Mouse (Mus musculus) midbrain, postnatal 0 days (tissue): ENCODE measurements around the gene Tmod1. TPM values are rescaled to one million over a fixed set of nuclear protein-coding genes. Genes with fewer than 3 reads are reported as not detected.

Source experiments
- ATAC-seq: fragments of 200-750 bp; cut with Nextera tagmentation; 2 replicates; pipeline ENCODE4 v1.8.0; 2017; ENCODE audit warnings: moderate number of reproducible peaks, mild to moderate bottlenecking, moderate TSS enrichment, moderate library complexity; ENCODE audit not compliant: low FRiP score
- DNase-seq: peaks from one replicate; pipeline ENCODE4 v3.0.0-alpha.2; 2015; ENCODE audit warnings: low spot score
- H3K27ac ChIP-seq: fragments of 300-500 bp; sonication (generic); 2 replicates; pipeline ENCODE4 v1.5.1; 2014; ENCODE audit warnings: low read depth, mild to moderate bottlenecking, low read length, mixed read lengths
- H3K27me3 ChIP-seq: fragments of 300-500 bp; sonication (generic); 2 replicates; pipeline ENCODE4 v1.6.1; 2014; ENCODE audit warnings: low read length, control low read depth, mixed read lengths; ENCODE audit not compliant: insufficient read depth
- H3K36me3 ChIP-seq: fragments of 300-500 bp; sonication (generic); 2 replicates; pipeline ENCODE4 v1.6.1; 2014; ENCODE audit warnings: low read length, control low read depth, mixed read lengths; ENCODE audit not compliant: insufficient read depth
- H3K4me1 ChIP-seq: fragments of 300-500 bp; sonication (generic); 2 replicates; pipeline ENCODE4 v1.6.1; 2014; ENCODE audit warnings: mild to moderate bottlenecking, control low read depth, antibody characterized with exemption, low read length, mixed read lengths; ENCODE audit not compliant: insufficient read depth
- H3K4me2 ChIP-seq: fragments of 300-500 bp; sonication (generic); 2 replicates; pipeline ENCODE4 v1.6.1; 2014; ENCODE audit warnings: low read depth, mild to moderate bottlenecking, low read length, mixed read lengths; ENCODE audit not compliant: poor library complexity, severe bottlenecking
- H3K4me3 ChIP-seq: fragments of 300-500 bp; sonication (generic); 2 replicates; pipeline ENCODE4 v1.5.1; 2014; ENCODE audit warnings: low read depth, mild to moderate bottlenecking, low read length, moderate library complexity
- H3K9ac ChIP-seq: fragments of 300-500 bp; sonication (generic); replicated peaks from 2 replicates; pipeline ENCODE4 v1.6.1; 2014; ENCODE audit warnings: mild to moderate bottlenecking, low read length, moderate library complexity, mixed read lengths; ENCODE audit not compliant: poor library complexity, severe bottlenecking
- H3K9me3 ChIP-seq: fragments of 300-500 bp; sonication (generic); 2 replicates; pipeline ENCODE4 v1.6.1; 2016; ENCODE audit warnings: low read length, control low read depth
- CTCF ChIP-seq: IDR thresholded peaks from 2 replicates; pipeline ENCODE4 v1.5.1; 2016; ENCODE audit warnings: antibody characterized with exemption, mild to moderate bottlenecking
- WGBS: fragments of 180-500 bp; shearing (Covaris S2); extraction: QIAGEN DNeasy Blood & Tissue Kit; methylation state at CpG from one replicate; pipeline ENCODE4 v1.1.7; 2014; 5-methylcytosine and 5-hydroxymethylcytosine counted together
- polyA plus RNA-seq: library from polyadenylated mRNA; unstranded; fragments of >200 nt; fragmentation: Nextera tagmentation; extraction: Ambion mirVana; gene quantifications from 2 replicates; pipeline ENCODE4 v1.2.1, GENCODE M21; 2015
- total RNA-seq: library from RNA; depleted of rRNA; stranded (reverse); fragments of >200 nt; gene quantifications from 2 replicates; pipeline ENCODE4 v1.2.3, GENCODE M21; 2014

Tmod1 gene
- total and polyA plus RNA-seq, 2 experiments from 2014 or later: 0.55 to 0.75 TPM

DNA sequence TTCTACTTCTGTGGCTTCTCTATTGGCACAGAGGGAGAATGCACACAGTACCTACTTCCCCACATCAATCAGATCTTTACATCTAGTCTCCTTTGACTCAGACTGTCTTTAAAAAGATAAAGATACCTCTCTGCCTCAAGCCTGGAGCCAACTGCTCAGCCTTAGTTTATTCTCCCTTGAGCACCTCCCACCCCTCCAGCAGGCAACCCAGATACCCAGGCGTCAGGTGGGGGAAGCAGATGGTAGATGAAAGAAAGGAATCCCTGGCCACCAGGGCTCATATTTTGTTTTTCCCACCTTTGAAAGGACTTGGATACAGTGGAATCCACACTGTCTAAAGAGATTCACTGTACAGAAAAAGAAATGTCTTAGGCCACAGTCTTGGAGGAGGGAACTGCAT lies 29.8 kb downstream of the Tmod1 start:
- TF ChIP-seq CTCF: no peak
- Histone ChIP-seq H3K36me3 (no peaks in the 10 kb centered on the region), H3K27me3 (no peaks in the 10 kb centered on the region), H3K4me1 (no peaks in the 10 kb centered on the region; the same call in 1 of the 2 replicates), H3K4me2 (no peak overlapping the region), H3K27ac (no peak overlapping the region), H3K4me3 (no peak overlapping the region), H3K9me3 (no peaks in the 10 kb centered on the region), H3K9ac (no peak overlapping the region)
- WGBS: 53% methylated on average over 1 of the region's 1 CpGs
- no peak for ATAC-seq
- no peak for DNase-seq

DNA sequence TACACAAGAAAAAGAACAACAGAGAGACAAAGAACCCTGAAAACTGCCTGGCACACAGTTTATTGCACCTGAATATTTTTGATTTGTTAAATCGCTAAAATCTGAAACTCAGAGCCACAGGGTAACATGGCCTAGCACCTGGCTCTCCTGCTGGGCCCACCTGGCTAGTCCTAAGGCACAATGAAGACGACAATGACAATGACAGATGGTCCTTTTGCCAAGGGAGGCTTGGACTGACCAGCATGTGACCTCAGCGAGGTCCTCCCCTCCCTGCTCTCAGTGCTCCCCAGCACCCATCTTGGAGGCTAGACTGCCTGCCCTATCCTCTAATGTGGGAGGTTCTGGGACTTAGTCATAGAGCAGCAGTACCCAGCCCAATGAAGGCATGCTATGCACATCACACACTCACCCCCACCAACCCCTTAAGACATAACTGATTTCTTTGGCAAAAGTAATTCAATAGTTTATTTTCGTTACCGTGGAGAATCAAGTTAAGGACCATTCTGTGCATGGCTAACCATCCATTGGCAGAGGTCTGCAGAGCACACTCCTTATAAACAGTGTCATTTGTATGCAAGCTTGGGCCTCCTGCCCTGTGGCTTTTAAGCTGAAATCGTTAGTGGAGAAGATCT lies 31.2 kb downstream of the Tmod1 start:
- no peak for TF ChIP-seq CTCF
- Histone ChIP-seq H3K27ac (no peak overlapping the region), H3K4me3 (no peak overlapping the region), H3K4me1 (no peaks in the 10 kb centered on the region; the same call in 1 of the 2 replicates), H3K9ac (no peak overlapping the region), H3K9me3 (no peaks in the 10 kb centered on the region), H3K27me3 (no peaks in the 10 kb centered on the region), H3K36me3 (no peaks in the 10 kb centered on the region), H3K4me2 (no peak overlapping the region)
- DNase-seq (no peak), ATAC-seq (no peak)
- 51% methylated on average over 6 of the region's 6 CpGs for WGBS

GRCm38 (mm10) chr4:46072631-46073030 lies 33.9 kb downstream of the Tmod1 start:
- Histone ChIP-seq H3K4me1 (no peaks in the 10 kb centered on the region), H3K9me3 (no peaks in the 10 kb centered on the region), H3K4me2 (no peak overlapping the region), H3K9ac (no peak overlapping the region), H3K36me3 (no peaks in the 10 kb centered on the region), H3K27me3 (no peaks in the 10 kb centered on the region), H3K27ac (no peak overlapping the region), H3K4me3 (no peak overlapping the region)
- no peak for TF ChIP-seq CTCF
- 89% methylated on average over 6 of the region's 6 CpGs for WGBS
- DNase-seq (no peak), ATAC-seq (no peak)

DNA sequence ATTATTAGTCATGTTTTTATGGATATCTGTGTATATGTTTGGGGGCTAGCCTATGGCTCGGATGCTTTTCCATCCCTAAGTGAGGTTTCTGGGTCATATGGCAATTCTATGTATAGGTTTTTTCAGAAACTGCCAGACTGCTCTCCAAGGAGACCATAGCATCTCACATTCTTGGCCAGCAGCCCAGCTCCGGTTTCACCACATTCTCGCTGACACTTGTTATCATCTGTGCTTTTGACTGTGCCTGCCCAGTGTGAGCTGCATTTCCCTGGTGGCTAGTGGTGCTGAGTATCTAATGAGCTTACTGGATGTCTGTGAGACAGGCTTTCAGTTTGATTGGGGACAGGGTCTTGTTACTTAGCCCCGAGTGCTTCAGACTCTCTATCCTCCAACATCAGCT lies 35.0 kb downstream of the Tmod1 start:
- H3K4me1 ChIP-seq: no peaks in the 10 kb centered on the region
- H3K9ac ChIP-seq: no peak overlapping the region
- H3K4me2 ChIP-seq: no peak overlapping the region
- no peak for TF ChIP-seq CTCF
- H3K4me3 ChIP-seq: no peak overlapping the region
- H3K9me3 ChIP-seq: no peaks in the 10 kb centered on the region
- DNase-seq (no peak), ATAC-seq (no peak)
- H3K27ac ChIP-seq: no peak overlapping the region
- H3K27me3 ChIP-seq: no peaks in the 10 kb centered on the region
- 61% methylated on average over 4 of the region's 4 CpGs for WGBS
- no peaks in the 10 kb centered on the region for H3K36me3 ChIP-seq

DNA sequence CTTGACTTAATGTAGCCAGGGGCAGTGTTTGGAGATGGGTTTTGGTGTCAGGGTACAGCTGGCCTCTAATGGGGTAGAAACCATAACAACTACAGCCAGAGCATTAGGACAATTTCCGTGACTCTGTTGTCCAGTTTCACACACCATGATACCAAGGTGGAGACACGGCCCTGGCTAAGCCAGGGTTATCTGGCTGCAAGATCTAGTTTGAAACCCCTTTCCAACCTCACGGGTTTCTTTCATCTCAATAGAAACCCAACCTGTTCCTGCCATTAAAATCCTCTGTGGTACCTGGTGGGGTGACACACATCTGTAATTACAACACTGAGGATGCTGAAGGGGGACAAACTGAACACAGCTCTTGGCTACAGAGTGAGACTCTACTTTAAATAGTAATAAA lies 36.9 kb downstream of the Tmod1 start:
- no peaks in the 10 kb centered on the region for H3K36me3 ChIP-seq
- no peaks in the 10 kb centered on the region for H3K4me1 ChIP-seq
- H3K27me3 ChIP-seq: no peaks in the 10 kb centered on the region
- DNase-seq (no peak), ATAC-seq (no peak)
- 93% methylated on average over 3 of the region's 3 CpGs for WGBS
- H3K9me3 ChIP-seq: no peaks in the 10 kb centered on the region
- H3K9ac ChIP-seq: no peak overlapping the region
- H3K4me2 ChIP-seq: no peak overlapping the region
- TF ChIP-seq CTCF: no peak
- H3K4me3 ChIP-seq: no peak overlapping the region
- H3K27ac ChIP-seq: no peak overlapping the region

- no peaks in the 10 kb centered on the region for H3K9me3 ChIP-seq
- no peak for TF ChIP-seq CTCF
Measured at GRCm38 (mm10) chr4:46076892-46077291, 38.2 kb downstream of the Tmod1 start.

More at GRCm38 (mm10) chr4:46076892-46077291, 38.2 kb downstream of the Tmod1 start:
- DNase-seq (no peak), ATAC-seq (no peak)
- H3K4me2 ChIP-seq: no peak overlapping the region
- no peak overlapping the region for H3K9ac ChIP-seq
- no peaks in the 10 kb centered on the region for H3K36me3 ChIP-seq
- no peaks in the 10 kb centered on the region for H3K27me3 ChIP-seq
- H3K4me1 ChIP-seq: no peaks in the 10 kb centered on the region
- WGBS: 81% methylated on average over 2 of the region's 2 CpGs
- H3K4me3 ChIP-seq: no peak overlapping the region
- H3K27ac ChIP-seq: no peak overlapping the region
